Mouse (Mus musculus) ES-E14 (cell line): ENCODE measurements around the gene Cntn4. TPM values are rescaled to one million over a fixed set of nuclear protein-coding genes. Genes with fewer than 3 reads are reported as not detected.

Experiments
- DNase-seq: peaks from one replicate; pipeline ENCODE4 v3.0.0-alpha.2; 2013; ENCODE audit warnings: low read depth, low spot score
- H3K27ac ChIP-seq: 2 replicates; pipeline ENCODE4 v1.5.1; 2012; ENCODE audit warnings: low read depth, mild to moderate bottlenecking, low read length, moderate library complexity, mixed read lengths; ENCODE audit not compliant: poor library complexity, insufficient read depth, severe bottlenecking
- H3K36me3 ChIP-seq: 2 replicates; pipeline ENCODE4 v1.6.1; 2012; ENCODE audit warnings: mild to moderate bottlenecking, low read length, moderate library complexity, mixed read lengths; ENCODE audit not compliant: control insufficient read depth, poor library complexity, insufficient read depth, severe bottlenecking
- H3K4me1 ChIP-seq, 2 experiments: fragments of 150-350 bp in 1 of 2; sonication (generic) in 1 of 2; 2 replicates each; pipeline ENCODE4 v1.6.1; 2012; ENCODE audit warnings: low read length in 2 of 2, mild to moderate bottlenecking in 1 of 2, mixed read lengths in 1 of 2; ENCODE audit not compliant: control insufficient read depth in 2 of 2, insufficient read depth in 2 of 2, poor library complexity in 1 of 2
- H3K4me3 ChIP-seq, 2 experiments: fragments of 150-350 bp in 1 of 2; sonication (generic) in 1 of 2; 2 replicates each; pipeline ENCODE4 v1.5.1; 2012; ENCODE audit warnings: low read length in 2 of 2, low read depth in 1 of 2, mild to moderate bottlenecking in 1 of 2, mixed read lengths in 1 of 2; ENCODE audit not compliant: insufficient read depth in 1 of 2, poor library complexity in 1 of 2, severe bottlenecking in 1 of 2
- H3K9ac ChIP-seq: 2 replicates; pipeline ENCODE4 v1.6.1; 2012; ENCODE audit warnings: low read depth, mild to moderate bottlenecking, low read length, mixed read lengths; ENCODE audit not compliant: poor library complexity, insufficient read depth, severe bottlenecking
- H3K9me3 ChIP-seq: fragments of 150-350 bp; sonication (generic); 2 replicates; pipeline ENCODE4 v1.6.1; 2012; ENCODE audit warnings: low read depth, mild to moderate bottlenecking, low read length; ENCODE audit not compliant: control insufficient read depth, insufficient read depth
- CHD2 ChIP-seq: IDR thresholded peaks from 2 replicates; pipeline ENCODE4 v1.6.1; 2014; ENCODE audit warnings: mild to moderate bottlenecking, low read depth, low read length, inconsistent platforms
- HCFC1 ChIP-seq: IDR thresholded peaks from 2 replicates; pipeline ENCODE4 v1.6.1; 2012; ENCODE audit warnings: low read length, inconsistent platforms, borderline replicate concordance; ENCODE audit not compliant: insufficient read depth
- MAFK ChIP-seq: IDR thresholded peaks from 2 replicates; pipeline ENCODE4 v1.6.1; 2014; ENCODE audit warnings: mild to moderate bottlenecking, low read depth, low read length, inconsistent platforms; ENCODE audit not compliant: insufficient read depth
- ZC3H11A ChIP-seq: IDR thresholded peaks from 2 replicates; pipeline ENCODE4 v1.6.1; 2012; ENCODE audit warnings: low read depth, mild to moderate bottlenecking, inconsistent platforms, low read length, borderline replicate concordance
- ZNF384 ChIP-seq: IDR thresholded peaks from 2 replicates; pipeline ENCODE4 v1.6.1; 2012; ENCODE audit warnings: low read depth, low read length, inconsistent platforms
- in situ Hi-C, 2 experiments: fragments of 600-800 bp; cut with MboI; formaldehyde crosslinking; loops; one replicate each; pipeline ENCODE4 v1.15.1; 2025; ENCODE audit warnings: low sequenced_read_pairs in 2 of 2, inconsistent platforms in 1 of 2; ENCODE audit not compliant: unreplicated experiment in 2 of 2
- total RNA-seq: library from RNA; depleted of rRNA; stranded (reverse); fragments of 300-350 nt; gene quantifications from 2 replicates; pipeline ENCODE4 v1.2.3, GENCODE M21; 2012

The Cntn4 gene
- total RNA-seq, 1 experiment = 0.80 TPM

DNA sequence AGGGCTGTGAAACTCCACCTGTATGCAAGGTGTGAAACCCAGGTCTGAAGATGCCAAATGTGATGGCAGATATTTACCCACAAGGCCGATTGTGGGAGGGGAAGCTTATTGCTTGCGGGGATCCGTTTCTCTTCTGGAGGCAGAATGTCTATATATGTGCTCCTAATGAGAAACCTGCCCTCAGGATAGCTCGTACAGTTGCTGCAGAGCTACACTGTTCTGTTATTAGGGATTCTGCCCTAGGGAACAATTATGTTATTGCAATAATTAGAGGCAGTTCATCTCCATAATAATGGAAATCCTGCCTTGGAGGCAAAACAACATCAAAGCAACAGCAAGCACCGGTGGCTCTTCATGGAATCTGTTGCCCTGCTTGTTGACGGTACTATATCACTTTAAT, 884.2 kb downstream of the Cntn4 start:
- no peak for DNase-seq
- Histone ChIP-seq H3K9ac (no peak overlapping the region), H3K36me3 (no peaks in the 10 kb centered on the region), H3K4me3 (no peak overlapping the region), H3K9me3 (no peaks in the 10 kb centered on the region), H3K4me1 (no peaks in the 10 kb centered on the region), H3K27ac (no peak overlapping the region)
- in situ Hi-C loops = loop anchor here in 1 of 2 experiments (10.0 kb wide), 1 partner anchor 97 kb away; no protein-coding TSS in a partner anchor
- no peak for TF ChIP-seq ZC3H11A
- TF ChIP-seq MAFK = no peak
- no peak for TF ChIP-seq HCFC1
- TF ChIP-seq ZNF384 = no peak
- TF ChIP-seq CHD2 = no peak

DNA sequence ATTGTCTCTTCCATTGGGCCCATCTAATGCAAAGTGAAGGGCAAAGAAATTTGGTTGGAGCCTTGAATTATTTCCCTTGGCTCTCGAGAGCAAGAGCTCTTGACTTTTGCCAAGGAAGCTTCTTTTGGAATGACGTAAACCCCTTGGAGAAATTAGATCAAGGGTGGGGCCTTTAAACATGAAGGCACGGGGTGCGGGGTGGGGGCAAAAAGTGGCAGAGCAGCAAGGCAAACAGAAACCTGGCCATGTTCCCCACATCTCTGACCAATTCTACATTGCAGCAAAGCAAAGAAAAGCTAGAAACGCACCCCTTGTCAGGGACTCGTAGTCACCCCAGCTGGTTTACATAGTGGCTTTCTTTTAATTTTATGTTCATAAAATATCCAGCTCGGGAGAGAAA, 887.9 kb downstream of the Cntn4 start:
- no peaks in the 10 kb centered on the region for H3K36me3 ChIP-seq
- H3K9me3 ChIP-seq = no peaks in the 10 kb centered on the region
- in situ Hi-C loops = loop anchor here in 1 of 2 experiments (10.0 kb wide), 1 partner anchor 101 kb away; no protein-coding TSS in a partner anchor
- no peak overlapping the region for H3K9ac ChIP-seq
- H3K4me1 ChIP-seq = no peaks in the 10 kb centered on the region
- no peak overlapping the region for H3K27ac ChIP-seq
- TF ChIP-seq ZC3H11A (no peak), MAFK (no peak), CHD2 (no peak), HCFC1 (no peak), ZNF384 (no peak)
- DNase-seq = no peak
- H3K4me3 ChIP-seq = no peak overlapping the region

DNA sequence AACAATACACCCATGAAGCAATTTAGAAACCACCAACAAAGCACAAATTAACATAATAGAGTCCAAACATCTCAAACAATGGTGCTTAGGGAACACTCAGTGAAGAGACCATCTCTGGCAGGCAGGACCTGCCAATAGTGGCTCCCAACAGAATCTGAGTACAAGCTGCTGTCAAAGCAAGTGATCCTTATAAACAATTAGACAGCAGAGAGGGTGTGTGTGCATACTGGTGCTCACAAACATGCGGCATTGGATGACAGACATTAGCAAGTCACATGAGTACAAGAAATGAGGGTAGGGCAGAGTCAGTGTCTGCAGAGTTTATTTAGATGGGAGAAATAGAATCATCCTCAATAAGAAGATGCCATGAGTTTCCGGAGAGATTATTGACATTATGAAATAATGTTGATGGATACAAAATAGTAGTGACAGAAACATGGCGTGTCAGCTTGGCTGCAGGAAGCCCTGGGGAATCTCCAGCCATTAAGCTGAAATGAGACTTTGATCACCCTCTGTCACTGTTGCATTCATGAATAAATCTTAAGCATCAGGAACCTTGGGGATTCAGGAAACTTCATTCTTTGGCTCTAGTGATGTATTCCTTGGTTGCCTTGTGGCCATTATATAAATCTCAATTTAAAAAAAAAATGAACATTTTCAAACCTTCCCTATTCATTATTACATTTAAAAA, 888.5 kb downstream of the Cntn4 start:
- TF ChIP-seq ZC3H11A = no peak
- no peak for TF ChIP-seq CHD2
- no peak for TF ChIP-seq MAFK
- no peak for TF ChIP-seq ZNF384
- no peak for TF ChIP-seq HCFC1
- Histone ChIP-seq H3K9ac (no peak overlapping the region), H3K36me3 (no peaks in the 10 kb centered on the region), H3K27ac (no peak overlapping the region), H3K4me3 (no peak overlapping the region), H3K4me1 (no peaks in the 10 kb centered on the region), H3K9me3 (no peaks in the 10 kb centered on the region)
- in situ Hi-C loops = loop anchor here in 1 of 2 experiments (10.0 kb wide), 1 partner anchor 101 kb away; no protein-coding TSS in a partner anchor
- DNase-seq = no peak

DNA sequence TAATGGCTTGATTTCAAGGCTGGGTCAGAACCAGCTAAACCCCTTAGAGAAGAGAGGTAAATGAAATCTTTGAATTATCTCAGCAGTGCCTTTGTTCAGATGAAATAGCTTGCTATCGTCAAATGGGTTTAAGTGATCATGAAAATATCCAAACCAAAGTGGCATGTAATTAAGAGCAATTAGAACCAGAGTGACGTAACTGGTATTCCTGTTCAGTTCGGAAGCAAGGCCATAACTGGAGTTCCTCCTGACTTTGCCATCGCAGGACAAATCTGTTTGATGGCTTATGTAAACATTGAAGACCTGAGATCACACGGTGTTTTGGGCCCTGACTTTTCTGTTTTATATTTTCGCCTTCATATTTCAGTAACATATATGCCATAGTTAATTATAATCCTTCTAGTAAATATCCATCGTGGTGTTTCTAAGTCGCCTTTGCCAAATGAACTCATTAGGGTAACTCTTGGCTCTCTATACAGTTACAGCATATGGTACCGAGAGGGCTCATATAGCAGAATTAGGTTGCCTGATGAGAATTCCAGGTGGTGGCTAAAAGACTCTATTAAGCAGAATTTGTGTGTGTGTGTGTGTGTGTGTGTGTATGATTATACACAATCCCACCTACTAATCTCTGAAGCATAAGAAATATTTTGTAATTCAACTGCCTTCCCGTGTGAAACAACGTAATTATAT, 889.6 kb downstream of the Cntn4 start:
- no peak overlapping the region for H3K4me3 ChIP-seq
- in situ Hi-C loops = loop anchor here in 1 of 2 experiments (10.0 kb wide), 1 partner anchor 102 kb away; no protein-coding TSS in a partner anchor
- H3K9ac ChIP-seq = no peak overlapping the region
- TF ChIP-seq MAFK (no peak), HCFC1 (no peak), CHD2 (no peak), ZNF384 (no peak), ZC3H11A (no peak)
- H3K4me1 ChIP-seq = no peaks in the 10 kb centered on the region
- H3K9me3 ChIP-seq = no peaks in the 10 kb centered on the region
- H3K27ac ChIP-seq = no peak overlapping the region
- H3K36me3 ChIP-seq = no peaks in the 10 kb centered on the region
- no peak for DNase-seq
